Mouse (Mus musculus): ENCODE results near the gene Cyp4f14. TPM values are rescaled to one million over a fixed set of nuclear protein-coding genes. Genes with fewer than 3 reads are reported as not detected.

The Cyp4f14 gene
- polyA plus RNA-seq, 1 experiment from 2014 or later: not detected

DNA sequence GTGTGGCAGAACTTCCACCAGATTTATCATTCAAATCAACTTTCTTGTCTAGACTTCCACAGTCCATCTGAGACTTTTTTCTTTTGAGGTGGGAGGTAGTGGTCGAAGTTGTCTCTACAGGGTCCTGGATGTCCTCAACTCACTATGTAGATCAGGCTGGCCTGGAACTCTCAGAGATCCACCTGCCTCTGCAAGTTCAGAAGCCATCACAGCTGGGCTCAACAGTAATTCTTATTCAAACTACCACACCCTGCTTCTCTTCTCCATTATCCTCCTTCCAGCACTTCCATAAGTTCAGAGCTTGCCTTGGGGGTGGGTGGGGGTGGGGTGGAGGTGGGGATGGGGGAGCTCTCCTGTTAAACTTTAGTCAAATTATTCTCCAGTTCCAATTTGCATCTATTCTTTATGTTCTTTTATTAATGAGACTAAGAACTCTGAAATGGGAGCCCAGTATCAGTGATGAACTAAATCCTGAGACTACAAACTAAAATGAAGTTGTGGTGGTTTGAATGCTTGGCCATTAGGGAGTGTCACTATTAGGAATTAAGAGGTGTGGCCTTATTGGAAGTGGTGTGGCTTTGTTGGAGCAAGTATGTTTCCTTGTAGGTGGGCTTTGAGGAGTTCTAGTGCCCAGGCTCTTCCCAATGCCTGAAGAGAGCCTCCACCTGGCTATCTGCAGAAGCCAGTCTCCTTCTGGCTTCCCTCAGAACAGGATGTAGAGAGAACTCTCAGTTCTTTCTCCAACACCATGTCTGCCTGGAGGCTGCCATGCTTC, 15.2 kb downstream of the Cyp4f14 start:
- 56% methylated on average over 1 of the region's 1 CpGs for WGBS

DNA sequence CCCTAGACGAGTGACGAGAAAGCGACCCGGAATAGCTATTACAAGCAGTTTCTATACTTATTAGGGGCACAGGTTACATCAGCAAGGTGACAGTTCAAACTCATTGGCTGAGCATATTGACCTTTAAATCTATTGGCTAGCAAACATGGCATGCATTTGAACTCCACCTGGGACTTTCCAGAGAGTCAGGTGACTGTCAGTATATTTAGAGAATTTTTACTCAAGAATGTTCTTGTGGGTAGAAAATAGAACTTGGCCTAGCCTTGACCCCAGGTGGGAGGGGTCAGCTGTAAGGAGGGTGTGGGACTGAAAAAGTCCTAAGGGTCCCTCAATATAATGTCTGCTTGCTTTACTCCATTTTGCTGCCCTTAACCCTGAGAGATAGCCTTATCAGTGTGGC, 21.7 kb downstream of the Cyp4f14 start:
- Histone ChIP-seq H3K4me3 (ENCODE audit: low read length) (no peak overlapping the region), H3K27ac (ENCODE audit: low read length) (no peak overlapping the region), H3K4me2 (ENCODE audit: low read depth, low read length) (no peak overlapping the region), H3K9ac (ENCODE audit: low read length) (no peak overlapping the region), H3K9me3 (ENCODE audit: control insufficient read depth, low read length) (no peaks in the 10 kb centered on the region), H3K27me3 (ENCODE audit: control insufficient read depth, insufficient read depth, low read depth, low read length) (no peaks in the 10 kb centered on the region), H3K4me1 (replicated peaks; ENCODE audit: control insufficient read depth, insufficient read depth, low read length) (peaks cover 2% of the 10 kb centered on the region), H3K36me3 (ENCODE audit: control insufficient read depth, insufficient read depth, low read length) (no peaks in the 10 kb centered on the region)
- WGBS: 89% methylated on average over 4 of the region's 4 CpGs
- no peak for ATAC-seq (ENCODE audit: low read depth)

More for the DNA sequence above, 15.2 kb downstream of the Cyp4f14 start:
- no peaks in the 10 kb centered on the region for H3K27me3 ChIP-seq (ENCODE audit: control insufficient read depth, insufficient read depth, low read depth, low read length)
- ATAC-seq (ENCODE audit: low read depth): no peak
- H3K4me2 ChIP-seq (ENCODE audit: low read depth, low read length): no peak overlapping the region
- H3K27ac ChIP-seq (ENCODE audit: low read length): no peak overlapping the region
- H3K36me3 ChIP-seq (ENCODE audit: control insufficient read depth, insufficient read depth, low read length): no peaks in the 10 kb centered on the region
- H3K9ac ChIP-seq (ENCODE audit: low read length): no peak overlapping the region
- no peak overlapping the region for H3K4me3 ChIP-seq (ENCODE audit: low read length)
- no peaks in the 10 kb centered on the region for H3K9me3 ChIP-seq (ENCODE audit: control insufficient read depth, low read length)
- no peaks in the 10 kb centered on the region for H3K4me1 ChIP-seq (replicated peaks; ENCODE audit: control insufficient read depth, insufficient read depth, low read length)

DNA sequence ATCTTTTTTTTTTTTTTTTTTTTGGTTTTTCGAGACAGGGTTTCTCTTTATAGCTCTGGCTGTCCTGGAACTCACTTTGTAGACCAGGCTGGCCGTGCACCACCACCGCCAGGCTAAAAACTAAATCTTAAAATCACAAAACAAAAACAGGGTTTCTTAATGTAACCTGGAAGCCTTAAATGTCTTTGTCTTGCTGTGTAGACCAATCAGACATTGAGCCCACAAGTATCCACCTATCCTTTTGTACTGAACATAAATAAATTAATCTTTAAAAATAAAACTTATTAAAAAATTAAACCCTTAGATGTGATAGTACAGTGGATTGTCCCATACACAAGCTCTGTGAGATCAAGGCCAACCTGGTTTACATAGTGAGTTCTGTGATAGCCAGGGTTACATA, 23.2 kb downstream of the Cyp4f14 start:
- ATAC-seq (ENCODE audit: low read depth): no peak
- Histone ChIP-seq H3K4me2 (ENCODE audit: low read depth, low read length) (no peak overlapping the region), H3K4me3 (ENCODE audit: low read length) (no peak overlapping the region), H3K9me3 (ENCODE audit: control insufficient read depth, low read length) (no peaks in the 10 kb centered on the region), H3K27me3 (ENCODE audit: control insufficient read depth, insufficient read depth, low read depth, low read length) (no peaks in the 10 kb centered on the region), H3K36me3 (ENCODE audit: control insufficient read depth, insufficient read depth, low read length) (no peaks in the 10 kb centered on the region), H3K9ac (ENCODE audit: low read length) (no peak overlapping the region), H3K4me1 (replicated peaks; ENCODE audit: control insufficient read depth, insufficient read depth, low read length) (peaks cover 7% of the 10 kb centered on the region), H3K27ac (ENCODE audit: low read length) (no peak overlapping the region)
- WGBS: 81% methylated on average over 3 of the region's 3 CpGs

DNA sequence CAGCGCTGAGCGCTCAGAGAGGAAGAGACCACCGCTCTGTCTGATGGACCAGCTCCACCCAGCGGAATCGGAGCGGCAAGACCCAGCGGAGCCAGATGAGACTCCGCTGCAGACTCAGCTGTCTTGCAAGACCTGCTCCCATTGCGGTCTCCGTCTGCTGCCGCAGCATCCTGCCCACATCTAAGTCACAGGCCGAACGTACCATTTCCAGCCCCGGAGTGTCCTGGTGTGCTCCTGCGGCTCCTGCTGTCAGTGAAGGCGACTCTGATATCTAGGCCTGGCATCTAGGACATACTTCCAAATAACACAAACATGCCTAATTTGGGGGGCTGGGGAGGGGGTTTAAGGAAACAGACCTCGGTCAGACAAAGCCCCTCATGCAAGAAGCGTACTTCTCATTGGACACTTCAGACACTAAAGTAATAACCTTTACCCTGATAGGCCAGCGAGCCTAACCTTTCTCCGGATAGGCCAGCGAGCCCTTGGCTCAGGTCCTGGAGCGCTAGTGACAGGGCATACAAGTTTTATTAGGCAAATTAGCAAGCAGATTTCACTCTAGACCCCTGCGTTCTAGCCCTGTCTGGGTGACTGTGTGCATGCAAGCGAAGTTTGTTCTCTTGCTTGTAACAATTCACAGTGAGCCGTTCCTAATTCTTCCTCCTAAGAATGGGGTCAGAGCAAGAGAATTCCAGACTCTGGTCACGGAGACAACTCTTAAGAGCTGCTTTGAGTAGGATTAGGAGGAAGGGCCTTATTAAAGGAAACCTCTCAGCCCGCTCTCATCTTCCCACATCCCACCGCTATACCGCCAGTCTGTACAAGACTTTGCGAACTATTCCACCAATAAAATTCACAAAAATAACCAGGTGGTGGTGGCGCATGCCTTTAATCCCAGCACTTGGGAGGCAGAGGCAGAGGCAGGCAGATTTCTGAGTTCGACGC, 25.6 kb downstream of the Cyp4f14 start, which contains the start of gene Zfp870:
TSS of gene Zfp870 (minus strand) at position 404 of the 942 bp plus-strand sequence.
- H3K27ac ChIP-seq (ENCODE audit: low read length): peak within 1 kb of the TSS; percentile 81
- 12% methylated on average over 33 of the region's 33 CpGs for WGBS
- H3K27me3 ChIP-seq (ENCODE audit: control insufficient read depth, insufficient read depth, low read depth, low read length): no peaks in the 10 kb centered on the region
- no peaks in the 10 kb centered on the region for H3K36me3 ChIP-seq (ENCODE audit: control insufficient read depth, insufficient read depth, low read length)
- peak within 1 kb of the TSS; percentile 76 for H3K4me2 ChIP-seq (ENCODE audit: low read depth, low read length)
- peak; percentile 99 for ATAC-seq (ENCODE audit: low read depth)
- H3K4me1 ChIP-seq (replicated peaks; ENCODE audit: control insufficient read depth, insufficient read depth, low read length): peaks cover 7% of the 10 kb centered on the region
- H3K4me3 ChIP-seq (ENCODE audit: low read length): peak within 1 kb of the TSS; percentile 73
- H3K9me3 ChIP-seq (ENCODE audit: control insufficient read depth, low read length): no peaks in the 10 kb centered on the region
- H3K9ac ChIP-seq (ENCODE audit: low read length): peak within 1 kb of the TSS; percentile 83

DNA sequence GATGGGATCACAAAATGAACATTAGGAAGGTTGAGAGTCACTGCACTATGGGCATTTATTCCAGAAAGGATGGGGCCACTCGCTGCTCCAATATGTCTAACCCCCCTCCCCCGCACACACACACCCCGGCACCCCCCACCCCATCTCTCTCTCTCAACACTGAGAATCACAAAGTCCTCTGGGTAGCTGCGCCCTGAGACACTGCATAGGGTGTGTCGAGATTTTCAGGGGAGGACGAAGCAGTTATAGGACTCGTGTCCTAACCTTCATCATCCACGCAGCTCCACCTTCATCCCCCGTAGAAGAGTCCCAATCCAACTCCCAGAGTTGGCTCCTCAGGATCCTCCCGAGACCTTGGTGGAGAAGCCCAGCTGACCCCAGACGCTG, 26.3 kb downstream of the Cyp4f14 start:
- WGBS: under 1% methylated on average over 11 of the region's 11 CpGs
- Histone ChIP-seq H3K36me3 (ENCODE audit: control insufficient read depth, insufficient read depth, low read length) (no peaks in the 10 kb centered on the region), H3K9me3 (ENCODE audit: control insufficient read depth, low read length) (no peaks in the 10 kb centered on the region), H3K4me2 (ENCODE audit: low read depth, low read length) (peak overlapping the region; percentile 76), H3K4me3 (ENCODE audit: low read length) (peak overlapping the region; percentile 73), H3K9ac (ENCODE audit: low read length) (peak overlapping the region; percentile 83), H3K27ac (ENCODE audit: low read length) (peak overlapping the region; percentile 81), H3K4me1 (replicated peaks; ENCODE audit: control insufficient read depth, insufficient read depth, low read length) (peaks cover 7% of the 10 kb centered on the region), H3K27me3 (ENCODE audit: control insufficient read depth, insufficient read depth, low read depth, low read length) (no peaks in the 10 kb centered on the region)
- ATAC-seq (ENCODE audit: low read depth): peak; percentile 41

DNA sequence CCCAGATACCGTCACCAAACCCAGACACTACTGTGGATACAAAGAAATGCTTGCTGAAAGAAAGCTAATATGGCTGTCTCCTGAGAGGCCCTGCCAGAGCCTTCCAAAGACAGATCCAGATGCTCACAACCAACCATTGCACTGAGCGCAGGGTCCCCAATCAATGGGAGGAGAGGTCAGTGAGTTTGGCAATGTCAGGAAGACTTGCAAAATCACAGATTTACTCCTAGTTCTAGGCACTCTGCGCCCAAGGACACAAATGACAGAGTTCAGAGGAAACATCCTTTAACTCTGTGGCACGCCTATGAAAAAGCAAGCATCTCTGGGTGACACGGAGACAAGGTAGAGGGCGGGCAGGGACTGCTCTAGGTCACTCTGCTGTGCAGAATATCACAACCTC, 27.5 kb downstream of the Cyp4f14 start:
- Histone ChIP-seq H3K36me3 (ENCODE audit: control insufficient read depth, insufficient read depth, low read length) (0 out of 2 replicates have a peak, but pooled peaks cover 4% of the 10 kb centered on the region), H3K27ac (ENCODE audit: low read length) (no peak overlapping the region), H3K27me3 (ENCODE audit: control insufficient read depth, insufficient read depth, low read depth, low read length) (no peaks in the 10 kb centered on the region), H3K4me1 (replicated peaks; ENCODE audit: control insufficient read depth, insufficient read depth, low read length) (peaks cover 7% of the 10 kb centered on the region), H3K4me3 (ENCODE audit: low read length) (no peak overlapping the region), H3K9me3 (ENCODE audit: control insufficient read depth, low read length) (no peaks in the 10 kb centered on the region), H3K9ac (ENCODE audit: low read length) (no peak overlapping the region), H3K4me2 (ENCODE audit: low read depth, low read length) (no peak overlapping the region)
- 89% methylated on average over 6 of the region's 6 CpGs for WGBS
- ATAC-seq (ENCODE audit: low read depth): no peak

DNA sequence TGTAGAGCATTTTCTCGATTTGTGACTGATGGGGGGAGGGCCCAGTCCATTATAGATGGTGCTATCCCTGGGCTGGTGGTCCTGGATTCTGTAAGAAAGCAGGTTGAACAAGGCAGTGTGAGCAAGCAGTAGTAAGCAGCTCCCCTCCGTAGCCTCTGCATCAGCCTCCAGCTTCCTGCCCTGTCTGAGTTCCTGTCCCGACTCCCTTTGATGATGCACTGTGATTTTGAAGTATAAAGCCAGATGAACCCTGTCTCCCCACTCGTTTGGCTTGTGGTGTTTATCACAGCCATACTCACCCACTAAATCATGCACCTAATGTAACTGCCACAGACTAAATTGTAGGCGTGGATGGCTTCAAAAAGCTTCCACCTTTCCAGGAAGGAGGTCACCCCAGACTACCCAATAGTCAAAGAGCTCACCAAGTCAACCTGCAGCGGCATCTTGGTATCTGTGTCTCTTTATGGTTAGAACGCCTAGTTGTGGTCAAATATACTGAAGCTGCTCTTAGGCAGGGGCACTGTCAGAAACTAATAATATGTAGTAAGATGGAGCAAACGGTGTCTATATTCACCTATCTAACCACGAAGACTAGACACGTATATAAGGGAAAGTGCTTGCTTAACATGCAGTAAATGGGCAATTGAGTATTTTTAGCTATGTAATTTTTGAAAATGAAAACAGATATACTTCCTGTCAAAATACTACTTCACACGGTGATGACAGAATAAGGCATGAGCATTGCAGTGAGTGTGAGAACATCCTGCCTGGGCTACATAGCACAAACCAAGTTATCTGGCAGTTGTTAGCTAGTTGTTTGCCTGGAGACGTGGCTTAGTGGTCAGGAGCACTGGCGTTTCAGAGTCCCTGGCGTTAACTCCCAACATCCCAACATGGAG, 36.6 kb downstream of the Cyp4f14 start:
- Histone ChIP-seq H3K27me3 (ENCODE audit: control insufficient read depth, insufficient read depth, low read depth, low read length) (no peaks in the 10 kb centered on the region), H3K9me3 (ENCODE audit: control insufficient read depth, low read length) (no peaks in the 10 kb centered on the region), H3K4me3 (ENCODE audit: low read length) (no peak overlapping the region), H3K36me3 (ENCODE audit: control insufficient read depth, insufficient read depth, low read length) (peaks cover 21% of the 10 kb centered on the region), H3K4me2 (ENCODE audit: low read depth, low read length) (no peak overlapping the region), H3K9ac (ENCODE audit: low read length) (no peak overlapping the region), H3K4me1 (replicated peaks; ENCODE audit: control insufficient read depth, insufficient read depth, low read length) (peaks cover 8% of the 10 kb centered on the region; the same call in 1 of the 2 replicates), H3K27ac (ENCODE audit: low read length) (no peak overlapping the region)
- no peak for ATAC-seq (ENCODE audit: low read depth)
- 86% methylated on average over 14 of the region's 14 CpGs for WGBS

DNA sequence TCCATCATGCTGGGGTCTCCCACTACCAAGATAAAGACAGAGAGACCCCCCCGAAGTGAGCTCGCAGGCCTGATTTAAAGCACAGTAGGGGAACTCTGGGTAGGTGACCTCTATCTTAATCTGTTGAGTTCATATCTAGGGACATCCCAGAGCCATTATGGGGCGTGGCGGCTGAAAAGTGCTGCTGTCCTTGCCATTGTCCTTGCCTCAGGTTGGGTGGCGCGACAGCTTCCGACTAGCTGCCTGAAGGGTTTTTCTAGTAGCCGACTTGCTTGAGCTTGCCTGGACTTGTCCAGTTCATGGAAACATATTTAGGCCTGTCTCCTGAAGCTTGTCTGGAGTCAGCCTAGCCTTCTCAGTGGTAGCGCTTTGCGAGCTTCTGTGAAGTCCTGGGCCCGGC, 38.4 kb downstream of the Cyp4f14 start:
- 88% methylated on average over 11 of the region's 11 CpGs for WGBS
- Histone ChIP-seq H3K4me2 (ENCODE audit: low read depth, low read length) (no peak overlapping the region), H3K36me3 (ENCODE audit: control insufficient read depth, insufficient read depth, low read length) (peaks cover 16% of the 10 kb centered on the region), H3K4me1 (replicated peaks; ENCODE audit: control insufficient read depth, insufficient read depth, low read length) (peaks cover 8% of the 10 kb centered on the region; the same call in 1 of the 2 replicates), H3K4me3 (ENCODE audit: low read length) (no peak overlapping the region), H3K9ac (ENCODE audit: low read length) (no peak overlapping the region), H3K9me3 (ENCODE audit: control insufficient read depth, low read length) (no peaks in the 10 kb centered on the region), H3K27ac (ENCODE audit: low read length) (no peak overlapping the region), H3K27me3 (ENCODE audit: control insufficient read depth, insufficient read depth, low read depth, low read length) (no peaks in the 10 kb centered on the region)
- ATAC-seq (ENCODE audit: low read depth): no peak

Measured in lung, embryonic 16.5 days (tissue).